Mouse (Mus musculus) C3H10T1/2 (cell line): ENCODE measurements around the gene Aff4. TPM values are rescaled to one million over a fixed set of nuclear protein-coding genes. Genes with fewer than 3 reads are reported as not detected.

Experiments
- polyA plus RNA-seq, 2 experiments: library from polyadenylated mRNA; unstranded; fragments of >200 nt; fragmentation: generic; extraction: Trizol; gene quantifications; one replicate each; pipeline ENCODE4 v1.2.1; 2012; ENCODE audit warnings: missing spikeins in 2 of 2

Gene Aff4
- polyA plus RNA-seq = 1 to 10 TPM in 1 of 2 experiments, under 1 TPM in 1; 0.48 to 8.1 TPM

GRCm38 (mm10) chr11:53350291-53351223 is at the start of gene Aff4:
TSS of gene Aff4 (plus strand) at chr11:53350833.

GRCm38 (mm10) chr11:53324512-53324968 is 26.1 kb upstream of the Aff4 start, which contains the start of gene Zcchc10:
TSS of gene Zcchc10 (plus strand) at chr11:53324679.

DNA sequence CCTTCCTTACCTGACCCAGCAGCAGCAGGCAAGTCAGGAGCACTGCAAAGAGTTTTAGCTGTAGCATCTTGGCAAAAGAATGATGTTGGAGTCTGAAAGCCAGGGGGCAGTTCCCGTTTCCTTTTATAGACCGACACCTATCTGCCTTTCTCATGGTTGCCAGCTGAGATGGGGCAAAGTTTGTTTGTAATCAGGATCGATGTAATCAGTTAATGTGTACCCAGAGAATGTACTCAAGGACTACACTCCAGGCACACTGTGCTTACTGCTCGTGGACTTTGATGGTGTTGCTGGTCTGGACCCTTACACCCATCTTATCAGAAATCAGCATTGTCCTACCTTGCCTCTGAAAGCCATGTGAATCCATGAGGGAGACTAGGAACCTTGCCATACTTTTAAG is 72.4 kb downstream of the Aff4 start, which contains the start of gene Leap2:
Gene Leap2, minus strand, starts transcription at position 135 of the 400 bp plus-strand sequence.

DNA sequence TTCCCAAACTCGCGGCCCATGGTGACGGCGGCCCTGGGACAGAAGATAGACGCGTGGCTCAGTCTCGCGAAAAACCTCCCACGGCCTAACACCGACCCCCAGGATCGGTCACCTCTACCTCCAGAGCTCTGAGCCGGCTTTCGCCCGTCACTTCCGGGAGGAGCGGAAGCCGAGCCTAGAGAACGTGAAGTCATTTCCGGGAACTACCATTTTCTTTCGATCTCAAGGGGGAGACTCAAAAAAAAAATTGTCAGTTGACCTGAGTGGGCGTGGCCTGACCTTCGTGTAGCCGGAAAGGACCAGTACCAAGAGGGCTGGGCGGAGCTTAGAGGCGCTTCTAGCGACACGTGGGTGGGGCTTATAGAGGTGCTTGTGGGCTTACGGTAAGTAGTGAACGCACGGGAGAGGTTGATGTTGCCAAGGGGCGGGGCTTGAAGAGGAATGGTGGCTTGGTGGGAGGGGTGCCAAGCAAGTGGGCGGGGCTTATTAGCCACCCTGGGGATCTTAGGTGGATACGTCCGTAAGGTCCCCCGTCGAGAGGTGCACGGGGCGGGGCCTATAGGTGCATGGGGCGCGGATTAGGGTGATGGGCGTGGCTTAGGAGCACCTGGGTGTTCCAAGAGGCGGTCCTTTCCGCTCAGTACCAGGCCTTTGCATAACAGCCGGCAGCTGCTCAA is 80.2 kb downstream of the Aff4 start, which contains the start of the genes Uqcrq and Gdf9:
Gene Uqcrq, minus strand, starts transcription at position 162 of the 677 bp plus-strand sequence.
Gene Gdf9, plus strand, starts transcription at position 354 of the 677 bp plus-strand sequence.

DNA sequence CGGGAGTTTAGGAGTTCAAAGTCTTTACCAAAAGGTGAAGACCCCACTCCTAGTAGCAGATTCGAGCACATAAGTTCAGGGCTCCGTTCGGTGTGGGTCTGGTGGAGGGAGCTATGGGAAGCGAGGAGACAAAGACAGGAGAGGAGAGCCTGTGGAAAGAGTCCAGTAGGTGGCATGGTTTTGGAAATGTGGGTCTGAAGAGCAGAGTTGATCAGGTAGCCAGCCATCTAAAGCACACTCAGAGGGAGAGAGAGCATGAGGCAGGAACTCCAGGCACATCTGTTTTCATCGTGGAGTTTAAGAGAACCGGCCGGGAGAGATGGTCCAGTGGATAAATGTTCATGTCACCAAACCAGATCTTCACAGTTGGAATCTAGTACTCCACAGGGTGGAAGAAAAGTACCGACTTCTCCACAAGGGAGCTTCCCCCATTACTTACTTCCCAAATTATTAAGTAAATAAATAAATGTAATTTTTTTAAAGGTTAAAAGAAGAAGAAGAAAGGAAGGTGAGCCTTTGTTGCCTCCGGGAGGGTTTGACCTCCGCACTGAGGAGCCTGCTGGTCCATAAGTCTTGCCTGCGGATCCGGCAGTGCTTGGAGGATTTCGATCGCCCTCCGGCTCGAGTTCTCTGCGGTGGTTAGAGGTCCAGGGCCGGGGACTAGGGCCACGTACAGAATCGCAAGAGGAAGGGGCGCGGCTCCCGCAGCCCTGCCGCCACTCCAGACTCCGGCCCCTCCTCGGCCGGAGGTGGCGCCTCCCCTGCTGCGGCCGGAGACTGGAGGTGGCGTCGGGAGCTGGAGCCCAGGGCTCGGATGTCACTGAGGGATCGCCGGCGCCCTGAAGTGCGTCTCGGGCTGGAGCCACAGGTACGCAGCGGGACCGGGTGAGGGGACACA is 106.1 kb downstream of the Aff4 start, which contains the start of the genes Gm10447 and Shroom1:
Gene Gm10447, minus strand, starts transcription at position 637 of the 898 bp plus-strand sequence.
Gene Shroom1, plus strand, starts transcription at position 732 of the 898 bp plus-strand sequence.

DNA sequence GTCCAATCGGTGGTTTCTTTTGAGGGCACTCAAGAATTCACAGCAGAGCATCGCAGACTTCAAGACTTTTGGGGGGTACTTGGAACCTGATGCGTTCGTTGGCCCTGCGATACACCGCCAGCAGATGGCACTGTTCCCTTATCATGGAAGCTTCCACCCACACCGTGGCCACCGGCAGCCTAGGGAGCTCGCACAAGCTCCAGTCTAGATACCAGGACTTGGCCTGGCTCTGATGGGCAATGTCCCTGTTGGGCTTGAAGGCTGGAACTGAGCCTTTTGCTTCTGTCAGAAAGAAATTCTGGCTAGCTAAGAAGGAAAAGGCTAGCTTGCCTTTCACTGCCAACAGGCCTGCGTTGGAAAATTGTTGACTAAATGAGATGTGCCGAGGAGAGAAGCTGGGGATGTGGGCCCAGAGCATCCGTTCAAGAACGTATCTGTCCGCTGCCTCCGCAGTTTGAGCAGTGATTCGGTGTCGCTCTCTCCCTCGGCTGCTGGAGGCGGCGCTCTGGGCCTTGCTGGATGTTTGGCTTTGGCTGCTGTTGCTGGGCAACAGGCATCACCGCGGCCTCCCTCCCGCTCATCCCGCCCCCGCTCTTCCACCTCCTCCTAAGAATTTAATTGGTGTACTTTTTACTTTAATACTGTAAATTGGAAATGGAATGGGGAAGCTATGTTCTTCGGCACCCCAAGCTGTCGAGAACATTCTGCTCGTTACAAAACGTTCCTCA is 119.5 kb downstream of the Aff4 start, which contains the start of gene Gm9837:
Gene Gm9837, minus strand, starts transcription at position 512 of the 728 bp plus-strand sequence.

Other genes starting within 250 kb of the Aff4 start
- 10 to 100 TPM; 15.8 to 44.3 TPM for gene Hspa4, start 50.4 kb upstream of the Aff4 start, polyA plus RNA-seq
- 1 to 10 TPM; 1.7 to 3.0 TPM for gene Zcchc10, start 26.2 kb upstream of the Aff4 start, polyA plus RNA-seq
- not detected for gene Leap2, start 72.3 kb downstream of the Aff4 start, polyA plus RNA-seq
- gene Uqcrq, start 80.0 kb downstream of the Aff4 start, polyA plus RNA-seq = 100 to 1,000 TPM; 500 to 558 TPM
- 1 to 10 TPM in 1 of 2 experiments, under 1 TPM in 1; 0.18 to 1.4 TPM for gene Gdf9, start 80.2 kb downstream of the Aff4 start, polyA plus RNA-seq
- under 1 TPM; 0.01 to 0.04 TPM for gene Gm10447, start 106.3 kb downstream of the Aff4 start, polyA plus RNA-seq
- gene Shroom1, start 106.4 kb downstream of the Aff4 start, polyA plus RNA-seq = 1 to 10 TPM in 1 of 2 experiments, under 1 TPM in 1; 0.54 to 1.0 TPM
- not detected for gene Gm9837, start 119.6 kb downstream of the Aff4 start, polyA plus RNA-seq
- not detected for gene Gm9945, start 129.3 kb downstream of the Aff4 start, polyA plus RNA-seq
- not detected for gene Sowaha, start 129.4 kb downstream of the Aff4 start, polyA plus RNA-seq
- 10 to 100 TPM; 22.0 to 78.6 TPM for gene Sept8, start 168.4 kb downstream of the Aff4 start, polyA plus RNA-seq
- 10 to 100 TPM in 1 of 2 experiments, 1 to 10 TPM in 1; 1.8 to 19.7 TPM for gene Kif3a, start 216.5 kb downstream of the Aff4 start, polyA plus RNA-seq